Mouse (Mus musculus): Measurements from ENCODE around the gene Adal. TPM values are rescaled to one million over a fixed set of nuclear protein-coding genes. Genes with fewer than 3 reads are reported as not detected.

Gene Adal
- polyA plus RNA-seq, 1 experiment from 2014 or later = 26.9 TPM

Other genes starting within 250 kb of the Adal start
- gene Ubr1, start 169.7 kb upstream of the Adal start, polyA plus RNA-seq (2014; fragmentation: Nextera tagmentation; extraction: Ambion mirVana) = 32.8 and 36.3 TPM in 2 replicates
- 18.5 and 18.9 TPM in 2 replicates for gene Tmem62, start 163.4 kb upstream of the Adal start, polyA plus RNA-seq (2014; fragmentation: Nextera tagmentation; extraction: Ambion mirVana)
- gene Ccndbp1, start 132.0 kb upstream of the Adal start, polyA plus RNA-seq (2014; fragmentation: Nextera tagmentation; extraction: Ambion mirVana) = 76.1 and 87.1 TPM in 2 replicates
- 0.08 and 1.1 TPM in 2 replicates for gene Epb42, start 103.4 kb upstream of the Adal start, polyA plus RNA-seq (2014; fragmentation: Nextera tagmentation; extraction: Ambion mirVana)
- gene Tgm5, start 54.6 kb upstream of the Adal start, polyA plus RNA-seq (2014; fragmentation: Nextera tagmentation; extraction: Ambion mirVana) = 0.22 and 0.24 TPM in 2 replicates
- gene Tgm7, start 30.6 kb upstream of the Adal start, polyA plus RNA-seq (2014; fragmentation: Nextera tagmentation; extraction: Ambion mirVana) = not detected in 2 replicates
- 16.2 and 20.9 TPM in 2 replicates for gene Lcmt2, start 225 bp downstream of the Adal start, polyA plus RNA-seq (2014; fragmentation: Nextera tagmentation; extraction: Ambion mirVana)
- gene Tubgcp4, start 30.2 kb downstream of the Adal start, polyA plus RNA-seq (2014; fragmentation: Nextera tagmentation; extraction: Ambion mirVana) = 43.3 and 43.7 TPM in 2 replicates
- gene Zscan29, start 30.7 kb downstream of the Adal start, polyA plus RNA-seq (2014; fragmentation: Nextera tagmentation; extraction: Ambion mirVana) = 6.6 and 7.7 TPM in 2 replicates
- gene Trp53bp1, start 131.0 kb downstream of the Adal start, polyA plus RNA-seq (2014; fragmentation: Nextera tagmentation; extraction: Ambion mirVana) = 165 and 170 TPM in 2 replicates
- 50.1 and 57.2 TPM in 2 replicates for gene Map1a, start 149.2 kb downstream of the Adal start, polyA plus RNA-seq (2014; fragmentation: Nextera tagmentation; extraction: Ambion mirVana)
- gene Ppip5k1, start 215.0 kb downstream of the Adal start, polyA plus RNA-seq (2014; fragmentation: Nextera tagmentation; extraction: Ambion mirVana) = 18.6 and 19.3 TPM in 2 replicates
- 90.5 and 103 TPM in 2 replicates for gene Ckmt1, start 217.3 kb downstream of the Adal start, polyA plus RNA-seq (2014; fragmentation: Nextera tagmentation; extraction: Ambion mirVana)
- not detected in 2 replicates for gene Strc, start 246.7 kb downstream of the Adal start, polyA plus RNA-seq (2014; fragmentation: Nextera tagmentation; extraction: Ambion mirVana)

Measured in hindbrain, embryonic 14.5 days (tissue).